Mouse (Mus musculus): ENCODE results near the gene Sf3b2. TPM values are rescaled to one million over a fixed set of nuclear protein-coding genes. Genes with fewer than 3 reads are reported as not detected.

Gene Sf3b2
- 100 to 1,000 TPM; 202 to 215 (median 208) TPM for total RNA-seq (2022)

GRCm38 (mm10) chr19:5294972-5295735, at the start of gene Sf3b2:
TSS of gene Sf3b2 (minus strand) at chr19:5295455.
- peak; percentile 99 for DNase-seq (ENCODE audit: low spot score in 2 of 2)

GRCm38 (mm10) chr19:5341360-5341759, 46.1 kb upstream of the Sf3b2 start:
- DNase-seq (ENCODE audit: low spot score in 2 of 2), result no peak

GRCm38 (mm10) chr19:5337975-5338374, 42.7 kb upstream of the Sf3b2 start:
- peak; percentile 52 to 82 for DNase-seq (ENCODE audit: low spot score in 2 of 2)

GRCm38 (mm10) chr19:5335441-5335840, 40.2 kb upstream of the Sf3b2 start, which contains the start of gene Catsper1:
TSS of gene Catsper1 (plus strand) at chr19:5335741.
- DNase-seq (ENCODE audit: low spot score in 2 of 2), result no peak

- no peak for DNase-seq (ENCODE audit: low spot score in 2 of 2)
These were observed 39.5 kb upstream of the Sf3b2 start for GRCm38 (mm10) chr19:5334741-5335140.

- no peak for DNase-seq (ENCODE audit: low spot score in 2 of 2)
These were observed 32.7 kb upstream of the Sf3b2 start for GRCm38 (mm10) chr19:5327970-5328369.

GRCm38 (mm10) chr19:5323801-5324200, 28.5 kb upstream of the Sf3b2 start:
- DNase-seq (ENCODE audit: low spot score in 2 of 2), result no peak

GRCm38 (mm10) chr19:5313189-5313588, 17.9 kb upstream of the Sf3b2 start:
- no peak for DNase-seq (ENCODE audit: low spot score in 2 of 2)

- DNase-seq (ENCODE audit: low spot score in 2 of 2), result no peak
These were observed 13.8 kb upstream of the Sf3b2 start for GRCm38 (mm10) chr19:5309025-5309424.

- no peak for DNase-seq (ENCODE audit: low spot score in 2 of 2)
These were observed 11.9 kb upstream of the Sf3b2 start for GRCm38 (mm10) chr19:5306968-5307734.

GRCm38 (mm10) chr19:5306279-5306678, 11.0 kb upstream of the Sf3b2 start:
- no peak for DNase-seq (ENCODE audit: low spot score in 2 of 2)

GRCm38 (mm10) chr19:5302455-5302854, 7.2 kb upstream of the Sf3b2 start:
- no peak for DNase-seq (ENCODE audit: low spot score in 2 of 2)

GRCm38 (mm10) chr19:5300588-5300987, 5.3 kb upstream of the Sf3b2 start:
- DNase-seq (ENCODE audit: low spot score in 2 of 2), result no peak

GRCm38 (mm10) chr19:5297903-5298800, 2.9 kb upstream of the Sf3b2 start, which contains the start of gene Gal3st3:
TSS of gene Gal3st3 (plus strand) at chr19:5298331.
- DNase-seq (ENCODE audit: low spot score in 2 of 2), result peak in 1 of 2 experiments; percentile 52

- DNase-seq (ENCODE audit: low spot score in 2 of 2), result peak; percentile 75 to 81
These were observed 1.4 kb upstream of the Sf3b2 start for GRCm38 (mm10) chr19:5296630-5297029.

- DNase-seq (ENCODE audit: low spot score in 2 of 2), result no peak
These were observed 451 bp upstream of the Sf3b2 start for GRCm38 (mm10) chr19:5295736-5296075.

GRCm38 (mm10) chr19:5278381-5278780, 16.9 kb downstream of the Sf3b2 start:
- no peak for DNase-seq (ENCODE audit: low spot score in 2 of 2)

- DNase-seq (ENCODE audit: low spot score in 2 of 2), result no peak
These were observed 18.1 kb downstream of the Sf3b2 start for GRCm38 (mm10) chr19:5277140-5277539.

- DNase-seq (ENCODE audit: low spot score in 2 of 2), result no peak
These were observed 18.7 kb downstream of the Sf3b2 start for GRCm38 (mm10) chr19:5276531-5276930.

GRCm38 (mm10) chr19:5275736-5276135, 19.5 kb downstream of the Sf3b2 start:
- DNase-seq (ENCODE audit: low spot score in 2 of 2), result no peak

- no peak for DNase-seq (ENCODE audit: low spot score in 2 of 2)
These were observed 20.6 kb downstream of the Sf3b2 start for GRCm38 (mm10) chr19:5274641-5275040.

- no peak for DNase-seq (ENCODE audit: low spot score in 2 of 2)
These were observed 21.3 kb downstream of the Sf3b2 start for GRCm38 (mm10) chr19:5273916-5274315.
